Mouse (Mus musculus): Measurements from ENCODE around the gene Mtg2. TPM values are rescaled to one million over a fixed set of nuclear protein-coding genes. Genes with fewer than 3 reads are reported as not detected.

The Mtg2 gene
- total RNA-seq (2021) = 10 to 100 TPM; 27.3 to 31.7 TPM
- long read RNA-seq, experiment 1, partial matches to known transcripts = 6 of 63 reads
- long read RNA-seq, experiment 1, other reads (novel, unspliced or antisense) = 52 of 63 reads
- long read RNA-seq, experiment 2, partial matches to known transcripts = 5 of 44 reads
- long read RNA-seq, experiment 2, other reads (novel, unspliced or antisense) = 37 of 44 reads

GRCm38 (mm10) chr2:180070481-180071453 is at the start of gene Mtg2:
Gene Mtg2, plus strand, starts transcription at chr2:180070588.
- DNase-seq = peak; percentile 96 to 98

GRCm38 (mm10) chr2:180020919-180021318 is 49.5 kb upstream of the Mtg2 start:
- no peak for DNase-seq

GRCm38 (mm10) chr2:180022751-180023150 is 47.6 kb upstream of the Mtg2 start:
- DNase-seq = peak in 1 of 2 experiments; percentile 30

- peak; percentile 98 to 99 for DNase-seq
Measured at GRCm38 (mm10) chr2:180024401-180025098, 45.8 kb upstream of the Mtg2 start, which contains the start of gene Lsm14b. Gene Lsm14b, plus strand, starts transcription at chr2:180024987.

- DNase-seq = peak in 1 of 2 experiments; percentile 40
Measured at GRCm38 (mm10) chr2:180025135-180025860, 45.1 kb upstream of the Mtg2 start.

- DNase-seq = no peak
Measured at GRCm38 (mm10) chr2:180025861-180026200, 44.6 kb upstream of the Mtg2 start.

GRCm38 (mm10) chr2:180027768-180028167 is 42.6 kb upstream of the Mtg2 start:
- no peak for DNase-seq

GRCm38 (mm10) chr2:180031270-180031669 is 39.1 kb upstream of the Mtg2 start:
- peak in 1 of 2 experiments; percentile 38 for DNase-seq

- DNase-seq = no peak
Measured at GRCm38 (mm10) chr2:180032925-180033324, 37.5 kb upstream of the Mtg2 start.

GRCm38 (mm10) chr2:180033956-180034355 is 36.4 kb upstream of the Mtg2 start:
- no peak for DNase-seq

GRCm38 (mm10) chr2:180034753-180035152 is 35.6 kb upstream of the Mtg2 start:
- DNase-seq = no peak

- DNase-seq = no peak
Measured at GRCm38 (mm10) chr2:180040406-180040805, 30.0 kb upstream of the Mtg2 start.

GRCm38 (mm10) chr2:180041577-180042255 is 28.7 kb upstream of the Mtg2 start:
- DNase-seq = peak in 1 of 2 experiments; percentile 39

- DNase-seq = peak; percentile 91
Measured at GRCm38 (mm10) chr2:180042256-180042857, 28.0 kb upstream of the Mtg2 start, which contains the start of the genes Psma7 and Ss18l1. Gene Psma7, minus strand, starts transcription at chr2:180042433. Gene Ss18l1, plus strand, starts transcription at chr2:180042509.

- peak in 1 of 2 experiments; percentile 40 for DNase-seq
Measured at GRCm38 (mm10) chr2:180042858-180043515, 27.4 kb upstream of the Mtg2 start.

- peak; percentile 48 to 78 for DNase-seq
Measured at GRCm38 (mm10) chr2:180045283-180045682, 25.1 kb upstream of the Mtg2 start.

GRCm38 (mm10) chr2:180047580-180047979 is 22.8 kb upstream of the Mtg2 start:
- DNase-seq = no peak

- no peak for DNase-seq
Measured at GRCm38 (mm10) chr2:180047980-180048635, 22.3 kb upstream of the Mtg2 start.

- peak; percentile 73 to 92 for DNase-seq
Measured at GRCm38 (mm10) chr2:180050986-180051385, 19.4 kb upstream of the Mtg2 start.

Data from heart, adult 18-20 months (tissue).